Mouse (Mus musculus) kidney, adult 9 months (tissue): ENCODE data around the gene Wwtr1.

Source experiments
- DNase-seq: peaks from one replicate; pipeline ENCODE4 v3.0.0; 2022

Gene Wwtr1

DNA sequence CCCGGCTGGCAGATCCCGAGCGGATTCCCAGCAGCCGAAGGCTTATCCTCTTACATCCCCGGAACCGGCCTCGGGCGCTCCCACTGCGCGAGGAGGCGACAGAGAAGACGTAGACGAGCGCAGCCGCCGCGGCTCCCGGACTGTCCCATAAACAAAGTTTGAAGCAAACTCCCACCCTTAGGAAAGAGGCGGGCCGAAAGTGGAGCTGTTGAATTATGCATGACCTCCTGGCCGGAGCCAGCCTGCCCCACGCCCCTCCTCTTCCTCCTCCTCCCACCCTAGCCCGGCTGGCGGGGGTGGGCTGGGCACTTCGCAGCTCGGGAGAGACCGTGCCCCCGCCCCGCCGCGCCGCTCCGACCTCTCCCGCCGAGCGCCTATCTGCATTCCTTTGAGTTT, at the start of gene Wwtr1:
Wwtr1 (minus strand) TSS at position 251 of the 396 bp plus-strand sequence.
- DNase-seq, result peak; percentile 98

DNA sequence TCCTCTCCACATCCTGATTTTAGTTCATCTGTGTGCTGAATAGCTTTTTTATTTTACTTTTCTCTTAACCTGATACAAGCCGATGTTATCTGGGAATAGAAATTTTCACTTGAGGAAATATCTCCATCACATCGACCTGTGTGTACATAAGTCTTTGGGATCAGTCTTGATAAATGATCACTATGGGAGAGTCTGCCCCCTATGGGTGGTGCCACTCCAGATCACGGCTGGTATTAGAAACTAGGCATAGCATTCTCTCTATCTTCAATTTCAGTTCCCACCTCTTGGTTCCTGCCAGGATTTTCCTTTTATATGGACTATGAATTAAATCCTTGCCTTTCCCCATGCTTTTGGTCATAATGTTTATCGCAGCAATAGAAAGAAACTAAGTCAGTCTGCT, 44.0 kb upstream of the Wwtr1 start:
- peak; percentile 64 for DNase-seq

DNA sequence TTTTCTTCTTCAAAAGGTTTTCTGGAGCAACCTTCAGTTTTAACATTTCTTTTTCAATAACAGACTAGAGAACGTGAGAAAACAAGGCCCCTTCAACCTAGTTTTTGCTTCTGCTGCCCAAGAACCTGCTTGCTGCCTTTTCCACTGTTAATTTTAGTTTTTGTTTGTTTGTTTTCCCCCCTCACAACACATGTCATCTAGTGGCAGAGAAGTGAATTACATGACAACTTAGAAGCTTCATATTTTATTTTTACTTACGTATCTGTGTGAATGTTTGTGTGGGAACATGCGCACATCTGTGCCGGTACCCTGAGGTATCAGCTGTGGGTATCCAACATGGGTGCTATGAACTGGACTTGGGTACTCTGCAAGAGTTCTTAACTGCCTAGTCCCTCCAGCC, 39.9 kb upstream of the Wwtr1 start:
- no peak for DNase-seq

DNA sequence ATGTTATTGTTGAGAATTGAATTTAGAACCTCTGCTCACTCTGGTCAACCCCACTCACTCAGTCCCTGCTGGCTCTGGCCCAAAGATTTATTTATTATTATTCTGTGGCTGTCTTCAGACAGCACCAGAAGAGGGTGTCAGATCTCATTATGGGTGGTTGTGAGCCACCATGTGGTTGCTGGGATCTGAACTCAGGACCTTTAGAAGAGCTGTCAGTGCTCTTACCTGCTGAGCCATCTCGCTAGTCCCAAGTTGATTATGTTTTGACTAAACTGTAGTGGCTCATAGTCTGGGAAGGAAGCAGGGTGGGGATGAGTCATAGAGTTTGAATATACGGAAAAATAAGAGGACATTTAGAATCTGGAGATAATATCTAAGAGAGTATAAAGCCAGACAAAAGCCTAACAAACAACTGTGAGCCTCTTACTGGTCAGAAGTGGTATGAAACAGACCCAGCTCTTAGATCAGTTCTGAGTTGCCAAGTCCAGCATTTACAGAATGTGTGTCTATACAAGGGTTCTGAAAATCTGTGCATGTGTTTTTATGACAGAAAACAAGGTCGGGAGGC, 36.8 kb upstream of the Wwtr1 start:
- DNase-seq, result no peak

DNA sequence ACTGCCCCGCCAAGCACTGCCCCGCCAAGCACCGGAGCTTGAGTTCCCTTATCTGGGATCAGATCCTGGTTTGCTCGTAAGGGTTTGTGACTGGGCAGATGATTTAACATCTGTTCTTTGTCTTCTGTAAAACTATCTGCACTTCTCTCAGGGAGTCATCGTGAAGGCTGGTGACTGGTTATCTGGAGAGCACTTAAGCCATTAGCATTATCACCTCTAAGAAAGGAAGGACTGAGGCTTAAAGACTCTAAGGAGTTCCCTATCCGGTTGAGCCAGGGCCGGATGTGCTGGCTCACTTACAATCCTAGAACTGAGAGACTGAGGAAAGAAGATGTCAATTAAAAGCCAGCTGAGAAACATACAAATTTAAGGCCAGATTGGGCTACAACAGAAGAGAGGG, 36.1 kb upstream of the Wwtr1 start:
- no peak for DNase-seq

DNA sequence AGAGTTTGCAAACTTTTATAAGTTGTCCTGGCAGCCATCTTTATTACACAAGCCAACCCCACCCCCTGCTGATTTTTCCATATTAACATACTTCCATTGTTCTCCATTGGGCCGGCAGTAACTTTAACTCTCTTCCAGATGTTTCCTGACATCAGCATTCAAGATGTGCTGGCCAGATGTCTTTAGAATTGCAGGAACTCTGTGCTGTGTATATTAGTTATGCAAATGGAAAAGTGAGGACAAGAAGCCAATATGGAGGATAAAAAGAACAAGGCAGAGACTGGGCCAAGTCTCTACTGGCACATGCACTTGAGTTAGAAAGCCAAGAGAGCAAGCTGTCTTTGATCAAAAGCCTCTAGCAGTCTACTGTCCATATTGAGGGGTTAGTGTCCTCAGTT, 28.9 kb upstream of the Wwtr1 start:
- no peak for DNase-seq

DNA sequence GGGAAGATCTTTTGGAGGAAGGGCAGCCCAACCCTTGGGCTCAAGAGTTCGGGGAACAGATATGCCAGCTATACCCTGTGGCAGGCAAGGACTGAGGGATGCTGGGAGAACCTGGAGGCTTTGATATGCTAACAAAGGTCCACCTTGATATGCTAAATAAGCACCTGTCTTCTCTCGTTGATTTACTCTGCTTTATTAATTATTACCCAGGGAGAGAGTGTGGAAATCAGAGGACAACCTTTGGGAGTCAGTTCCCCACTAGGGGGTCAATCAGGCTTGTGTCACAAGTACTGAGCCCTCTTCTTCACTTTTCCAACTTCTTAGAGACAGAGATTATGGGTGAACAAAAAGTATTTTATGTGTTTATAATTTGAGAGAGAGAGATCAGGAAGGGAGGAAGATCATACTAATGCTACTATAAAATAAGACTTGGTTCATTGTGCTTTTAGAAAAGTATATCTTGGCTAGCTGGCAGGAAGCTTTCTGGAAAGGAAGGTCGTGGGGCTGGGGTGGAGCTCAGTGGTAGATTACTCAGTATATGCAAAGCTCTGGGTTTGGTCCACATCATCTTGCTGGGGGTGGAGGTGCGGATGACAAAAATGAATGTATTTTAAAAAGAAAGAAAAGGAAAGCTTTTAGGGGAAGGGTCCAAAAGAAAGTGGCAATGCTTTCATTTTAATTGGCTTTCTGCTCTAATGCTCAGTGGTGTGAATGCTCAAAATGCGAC, 28.3 kb upstream of the Wwtr1 start:
- peak; percentile 63 for DNase-seq

DNA sequence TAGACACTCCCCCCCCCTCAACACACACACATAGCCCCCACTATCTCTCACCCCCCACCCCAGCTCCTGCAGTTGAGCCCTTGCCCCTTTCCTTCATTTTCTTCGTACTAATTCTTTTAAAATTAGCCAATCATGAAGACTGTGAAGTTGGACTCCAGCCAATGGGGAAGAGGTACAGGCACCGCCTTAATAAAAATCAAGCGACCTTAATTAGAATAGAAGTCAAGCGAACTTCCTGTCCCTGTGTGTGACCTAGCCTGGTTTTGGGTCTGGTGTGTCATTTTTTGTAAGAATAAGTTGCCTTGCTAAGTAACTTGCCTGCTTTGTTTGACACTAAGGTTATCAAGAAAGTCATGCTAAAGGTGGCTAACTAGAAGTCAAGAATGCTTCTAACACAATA, 26.9 kb upstream of the Wwtr1 start:
- no peak for DNase-seq

DNA sequence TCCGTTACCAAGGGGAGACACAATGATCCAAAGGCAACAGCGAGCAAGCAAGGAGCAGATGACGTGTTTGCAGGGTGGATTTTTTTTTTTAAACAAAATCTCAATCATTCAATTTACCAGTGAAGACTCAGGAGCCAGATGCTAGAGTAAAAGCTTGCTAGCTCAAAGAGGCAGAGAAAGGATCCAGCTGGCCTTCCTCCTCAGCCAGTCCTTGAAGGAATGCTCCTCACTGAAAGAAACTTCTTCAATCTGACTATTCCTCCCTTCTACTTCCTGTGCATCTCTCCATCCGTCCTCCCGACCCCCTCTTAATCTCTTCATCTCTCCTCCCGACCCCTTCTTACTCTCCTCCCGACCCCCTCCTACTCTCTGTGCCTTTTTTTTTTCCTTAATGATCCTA, 20.9 kb upstream of the Wwtr1 start:
- no peak for DNase-seq

DNA sequence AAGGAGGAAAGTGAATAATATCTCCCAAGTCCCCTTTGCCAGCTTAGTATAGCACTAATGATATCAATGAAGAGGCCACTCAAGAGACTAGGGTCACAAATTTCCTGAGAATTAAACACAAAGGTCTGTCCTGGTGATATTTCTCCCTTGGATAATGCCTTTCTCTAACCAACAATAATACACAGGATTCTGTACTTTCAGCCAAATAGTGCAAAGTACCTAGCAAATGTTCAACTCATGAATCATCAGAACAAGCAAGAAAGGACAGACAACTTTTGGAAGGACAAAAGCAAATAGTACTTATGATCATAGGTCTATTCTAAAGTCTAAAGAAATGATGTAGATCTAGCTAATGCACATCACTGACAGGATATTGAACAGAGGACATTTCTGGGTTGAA, 19.8 kb upstream of the Wwtr1 start:
- peak; percentile 83 for DNase-seq

DNA sequence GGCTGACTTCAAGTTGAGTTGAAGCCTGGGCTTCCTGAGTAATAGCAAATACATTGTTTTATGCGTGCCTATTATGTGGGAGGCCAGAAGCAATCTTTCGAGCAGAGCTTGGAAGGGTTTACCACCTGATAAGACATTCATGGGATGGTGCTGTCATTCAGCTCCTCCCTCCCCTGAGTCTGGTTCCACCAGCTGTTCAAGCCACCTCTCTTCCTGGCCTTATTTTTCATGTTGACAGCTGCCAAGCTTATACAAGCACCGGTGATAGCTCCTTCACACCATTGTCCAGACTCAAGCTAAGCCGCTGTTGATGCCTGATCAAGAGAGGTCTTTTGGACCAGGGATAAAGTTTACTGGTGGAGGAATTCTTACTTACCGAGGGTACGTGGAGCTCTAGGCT, 10.3 kb upstream of the Wwtr1 start:
- no peak for DNase-seq

DNA sequence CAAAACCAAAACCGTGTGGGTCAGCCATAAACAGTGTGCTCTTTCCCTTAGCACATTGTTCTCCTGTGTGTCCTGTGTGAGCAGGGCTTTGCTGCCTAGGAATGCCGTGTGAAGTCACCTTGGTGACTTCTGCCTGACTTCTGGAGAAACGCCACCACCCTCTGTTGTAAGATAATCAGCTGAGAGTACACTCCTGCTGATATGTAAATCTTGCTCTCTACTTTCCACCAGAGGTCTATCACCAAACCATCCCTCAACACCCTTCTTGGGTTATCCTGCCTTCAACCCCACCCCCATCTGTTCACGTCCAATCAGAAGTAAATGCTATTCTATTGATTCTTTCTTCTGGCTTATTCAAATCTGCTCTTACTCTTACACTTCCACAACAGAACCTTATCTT, 7.8 kb upstream of the Wwtr1 start:
- no peak for DNase-seq

DNA sequence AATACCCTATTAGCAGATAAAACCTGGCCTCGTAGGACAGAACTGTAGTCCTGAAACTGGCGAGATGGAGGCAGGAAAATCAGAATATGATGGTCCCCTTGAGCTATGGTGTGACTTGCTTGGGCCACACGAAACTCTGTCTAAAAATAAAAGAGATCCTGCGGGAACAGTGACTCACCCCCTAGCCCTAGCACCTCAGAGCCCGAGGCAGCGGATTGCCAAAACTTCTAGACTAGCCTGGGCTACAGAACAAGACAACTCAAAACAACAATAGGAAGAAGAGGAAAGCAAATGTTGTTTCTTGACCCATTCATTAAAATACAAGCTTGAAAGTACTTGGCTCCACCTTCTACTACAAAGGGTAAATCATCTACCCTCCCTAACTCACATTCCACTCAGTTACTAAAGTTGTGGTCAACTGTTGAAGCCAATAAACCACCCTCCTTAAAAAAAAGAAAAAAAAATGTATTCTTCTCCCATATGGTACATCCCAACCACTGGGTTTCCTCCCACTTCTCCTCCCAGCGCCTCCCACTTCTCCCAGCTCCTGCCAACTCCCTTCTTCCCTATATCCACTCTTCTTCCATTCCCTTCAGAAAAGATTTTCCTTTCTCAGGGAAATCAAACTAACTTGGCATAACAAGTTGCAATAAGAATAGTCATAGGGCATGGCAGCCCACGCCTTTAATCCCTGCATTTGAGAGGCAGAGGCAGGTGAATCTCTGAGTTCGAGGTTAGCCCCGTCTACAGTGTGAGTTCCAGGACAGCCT, 4.9 kb upstream of the Wwtr1 start:
- peak; percentile 55 for DNase-seq

DNA sequence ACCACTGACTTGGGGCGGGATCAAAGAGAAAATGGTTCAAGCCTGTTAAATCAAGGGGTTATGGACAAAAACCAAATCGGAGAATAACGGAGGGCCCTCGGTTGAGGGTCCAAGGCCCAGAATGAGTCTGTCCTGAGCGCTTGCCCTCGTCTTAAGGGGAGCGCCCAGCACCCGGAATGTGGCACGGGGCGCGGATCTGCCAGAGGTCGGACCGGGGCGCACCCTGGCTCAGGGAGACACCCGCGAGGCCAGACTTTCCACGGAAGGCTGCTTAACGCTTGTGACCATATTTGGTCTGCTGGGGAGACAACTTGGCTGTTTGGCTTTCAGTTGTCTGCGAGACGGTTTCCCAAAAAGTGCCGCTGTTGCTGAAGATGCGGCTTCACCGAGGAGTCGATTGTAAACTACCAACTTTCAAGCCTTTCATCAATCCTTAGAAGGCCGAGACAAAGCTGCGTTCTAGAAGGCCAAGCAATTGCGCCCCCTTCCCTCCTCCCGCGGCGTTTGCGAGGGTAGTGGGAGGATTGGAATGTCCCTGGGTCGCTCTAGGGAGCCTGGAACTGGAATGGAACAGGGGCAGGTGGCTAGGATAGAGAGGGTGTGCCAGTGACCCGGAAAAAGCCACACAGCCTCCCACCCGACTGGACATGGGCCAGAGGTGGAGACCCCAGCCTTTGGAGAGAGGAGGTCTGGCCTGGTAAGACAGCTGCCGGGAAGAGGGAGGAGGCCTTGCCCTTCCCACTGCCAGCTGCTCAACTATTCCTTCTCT, 530 bp upstream of the Wwtr1 start:
- DNase-seq, result no peak

DNA sequence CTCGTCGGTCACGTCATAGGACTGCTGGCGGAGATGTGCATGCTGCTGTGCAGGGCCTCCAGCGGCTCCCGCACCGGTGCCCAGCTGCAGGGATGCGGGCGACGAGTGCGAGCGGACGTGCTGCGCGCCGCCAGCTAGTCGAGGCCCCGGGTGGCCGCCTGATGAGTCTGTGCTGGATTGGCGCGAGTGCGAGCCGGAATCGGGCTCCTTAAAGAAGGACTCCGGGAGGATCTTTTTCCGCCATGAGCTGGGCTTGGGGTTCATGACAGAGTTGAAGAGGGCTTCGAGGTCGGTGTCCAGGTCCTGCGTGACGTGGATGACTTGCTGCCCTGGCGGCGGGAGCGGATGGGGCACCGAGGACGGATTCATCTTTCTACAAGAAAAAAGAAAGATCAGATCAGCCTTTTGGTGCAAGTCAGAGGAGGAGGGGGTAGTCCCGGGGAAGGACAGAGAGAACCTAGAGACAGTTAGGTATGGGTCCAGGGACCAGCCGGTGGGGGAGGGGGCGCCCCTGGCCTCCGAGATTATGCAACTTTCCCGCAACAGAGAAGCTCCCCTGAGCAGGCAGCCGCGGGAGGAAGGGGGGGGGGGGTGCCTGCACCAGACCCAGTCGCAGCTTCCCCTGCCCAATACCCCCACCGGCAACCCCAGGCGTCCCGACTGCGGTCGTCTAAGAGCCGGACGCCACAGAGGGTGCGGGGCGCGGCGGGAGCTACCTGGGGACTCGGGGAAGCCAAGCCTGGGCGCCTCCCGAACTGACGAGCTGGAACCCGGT, 638 bp downstream of the Wwtr1 start:
- DNase-seq, result peak; percentile 72

DNA sequence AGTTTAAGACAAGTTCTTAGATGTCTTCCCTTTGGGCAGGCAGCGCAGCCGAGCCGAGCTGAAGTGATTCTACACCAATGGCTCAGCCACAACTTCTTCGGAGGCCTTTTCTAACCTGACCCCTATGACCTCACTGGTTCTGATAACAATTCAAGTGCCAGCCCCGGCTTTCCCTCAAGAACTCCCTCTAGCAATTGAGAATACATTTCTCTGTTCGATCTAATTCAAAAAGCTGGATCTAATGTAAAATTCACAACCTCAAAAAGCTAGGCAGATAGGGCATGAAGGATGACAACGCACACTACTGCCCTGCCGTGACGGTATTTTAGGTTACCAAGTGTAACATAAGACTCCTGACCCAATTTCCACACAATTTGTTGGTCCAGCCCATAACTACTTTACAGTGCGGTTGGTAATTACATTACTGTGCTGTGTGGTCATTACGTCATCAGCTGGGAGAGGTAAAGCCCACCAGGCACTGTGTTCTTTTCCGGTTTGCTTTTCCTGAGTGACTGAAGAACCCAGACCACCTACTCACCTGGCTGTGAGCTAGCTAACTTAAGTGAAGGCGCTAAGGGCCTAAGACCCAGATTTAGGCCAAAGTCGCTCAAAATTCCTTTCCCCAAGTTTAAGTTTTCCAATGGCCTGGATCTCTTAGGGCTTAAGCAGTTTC, 1.7 kb downstream of the Wwtr1 start:
- no peak for DNase-seq

DNA sequence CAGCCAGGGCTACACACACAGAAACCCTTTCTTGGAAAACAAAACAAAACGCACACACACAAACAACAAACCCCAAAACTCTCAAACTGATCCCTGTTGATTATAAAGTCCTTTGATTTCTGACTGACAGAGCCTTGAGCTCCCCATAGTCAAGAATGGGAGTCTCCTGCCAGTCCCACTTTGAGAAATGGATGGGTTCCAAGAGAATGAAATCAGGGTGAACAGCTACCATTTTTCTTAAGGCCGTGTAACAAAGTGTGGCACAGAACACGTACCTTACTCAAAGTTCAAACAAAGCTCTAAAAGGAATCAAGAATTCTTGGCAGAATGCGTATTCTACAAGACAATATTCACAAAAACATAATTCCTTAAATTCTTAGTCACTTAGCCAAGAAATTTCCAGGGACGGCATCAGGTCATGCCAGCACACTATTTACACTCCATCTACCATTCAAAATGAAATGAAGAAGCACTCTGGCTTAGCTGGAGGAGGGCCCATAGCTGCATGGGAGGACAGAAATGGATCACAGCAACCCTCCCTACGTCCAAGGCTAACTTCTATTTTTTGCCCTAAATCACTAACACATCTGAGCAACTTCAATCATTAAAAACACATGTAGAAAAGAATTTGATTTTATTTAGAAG, 3.3 kb downstream of the Wwtr1 start:
- DNase-seq, result no peak

DNA sequence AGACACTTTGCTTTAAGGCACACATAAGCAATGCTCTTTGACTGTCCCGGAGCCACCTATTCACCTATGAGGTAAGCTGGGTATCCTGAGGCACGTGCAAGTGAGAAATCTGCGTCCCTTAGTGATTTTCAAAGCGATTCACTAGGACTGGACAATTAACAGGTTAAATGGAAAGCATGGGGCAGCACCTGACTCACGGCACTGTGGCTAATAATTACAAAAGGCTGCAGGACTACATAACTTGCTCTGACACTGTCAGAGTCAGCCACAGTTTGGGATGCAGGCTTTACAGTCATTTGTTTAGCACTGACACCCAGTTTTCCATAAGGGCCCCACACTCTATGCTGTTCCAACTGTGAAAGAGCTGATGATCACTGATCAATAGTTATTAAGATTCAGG, 9.1 kb downstream of the Wwtr1 start:
- DNase-seq, result peak; percentile 78

DNA sequence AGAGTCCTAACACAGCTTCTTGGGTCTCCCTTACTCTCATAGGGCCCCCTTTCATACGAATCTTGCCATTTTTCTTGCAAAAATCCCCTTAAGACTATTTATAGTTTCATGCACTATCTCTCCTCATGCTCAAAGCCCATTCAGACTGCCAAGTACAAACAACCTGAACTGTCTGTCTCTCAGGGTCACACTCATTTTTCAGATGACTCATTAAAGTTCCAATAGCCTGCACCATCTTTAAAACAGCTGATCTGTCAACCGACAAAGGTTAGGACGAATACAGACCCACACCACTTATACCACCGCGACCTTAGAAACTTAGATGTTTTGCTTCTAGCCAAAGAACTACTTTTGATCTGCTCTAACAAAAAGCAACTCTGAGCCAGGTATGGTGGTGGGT, 12.1 kb downstream of the Wwtr1 start:
- DNase-seq, result no peak

DNA sequence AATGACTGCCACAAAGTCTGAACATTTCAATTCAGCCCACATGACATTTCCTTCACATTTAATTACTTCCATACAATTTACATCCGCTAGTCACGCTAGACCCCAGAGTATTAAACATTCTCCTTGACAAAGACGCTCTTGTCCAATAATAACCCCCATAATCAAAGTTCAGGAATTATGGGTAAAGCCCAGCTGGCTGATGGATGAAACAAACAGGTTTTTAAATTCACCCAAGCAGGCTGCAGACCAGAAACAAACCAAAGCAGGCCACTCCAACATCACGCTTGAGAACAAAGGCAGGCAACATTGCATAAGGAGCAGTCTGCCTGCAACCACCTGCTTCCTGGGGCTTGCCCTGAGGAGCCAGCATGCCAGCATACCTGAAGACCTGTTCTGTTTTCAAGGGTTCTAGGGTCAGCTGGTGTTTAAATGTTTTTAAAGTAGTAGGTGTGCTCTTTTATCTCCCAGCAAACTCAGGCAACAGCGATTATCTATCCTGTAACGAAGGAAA, 12.7 kb downstream of the Wwtr1 start:
- DNase-seq, result no peak

DNA sequence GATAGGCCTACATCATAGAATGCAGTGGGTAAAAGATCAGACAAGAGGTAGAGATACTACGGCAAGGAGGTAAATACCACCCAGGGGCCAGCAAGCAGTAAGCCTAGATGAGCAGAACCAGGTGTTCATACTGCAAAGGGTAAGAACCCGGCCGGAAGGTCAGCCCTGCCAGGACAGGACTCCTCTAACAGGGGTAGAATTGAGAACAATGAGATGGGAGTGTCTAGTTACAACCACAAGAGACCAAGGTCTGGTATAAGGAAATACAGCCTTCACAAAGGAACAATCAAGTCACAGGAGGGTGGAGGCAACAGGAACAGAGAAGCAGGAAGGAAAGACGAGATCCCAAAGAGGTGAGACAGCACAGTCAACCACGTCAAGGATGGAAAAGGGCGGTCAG, 16.9 kb downstream of the Wwtr1 start:
- no peak for DNase-seq
